Mouse (Mus musculus): ENCODE results near the gene Stac2.

GRCm38 (mm10) chr11:98002627-98003026 lies 50.6 kb downstream of the Stac2 start:
- TF ChIP-seq POLR2A (IDR thresholded peaks at IDR 0.05; ENCODE audit: borderline replicate concordance, control insufficient read depth, low read depth, low read length) = no peak
- peak; percentile 85 for TF ChIP-seq CTCF (IDR thresholded peaks at IDR 0.05; ENCODE audit: control insufficient read depth, insufficient read depth, low read length)

Data from bone marrow, adult 2 months (tissue).